Mouse (Mus musculus): ENCODE data around the gene Lyzl4.

DNA sequence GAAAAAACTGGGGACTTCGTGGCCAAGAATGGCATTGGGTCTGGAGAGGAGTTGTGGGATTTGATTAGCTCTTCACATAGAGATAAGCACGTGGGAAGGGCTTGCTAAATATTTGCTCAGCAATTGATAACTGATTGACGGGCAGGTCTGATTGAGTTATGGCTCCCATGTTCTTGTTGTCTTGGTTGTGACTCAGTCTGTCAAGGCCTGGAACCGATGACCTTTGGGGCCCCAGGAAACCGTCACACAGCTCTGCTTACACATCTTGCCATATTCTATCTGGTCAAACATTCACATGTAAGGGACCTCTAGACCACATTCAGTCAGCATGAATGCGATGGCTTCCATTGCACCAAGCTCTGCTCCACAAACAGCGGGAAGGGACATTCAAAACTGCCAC is 16.4 kb upstream of the Lyzl4 start:
- TF ChIP-seq POLR2A (IDR thresholded peaks at IDR 0.05; ENCODE audit: low read depth, low read length) (no peak), CTCF (IDR thresholded peaks at IDR 0.05; ENCODE audit: extremely low read depth, insufficient read length, insufficient replicate concordance, low read depth, low read length) (no peak)
